Mouse (Mus musculus) embryonic fibroblast, embryonic 13.5 days (primary cell): Measurements from ENCODE around the gene Abcb4.

ENCODE experiments used
- CTCF ChIP-seq: IDR thresholded peaks from 2 replicates; pipeline ENCODE4 v1.5.1; 2011; ENCODE audit warnings: mild to moderate bottlenecking, control low read depth, low read length, moderate library complexity, borderline replicate concordance; ENCODE audit not compliant: insufficient read depth
- POLR2A ChIP-seq: IDR thresholded peaks from 2 replicates; pipeline ENCODE4 v1.6.1; 2011; ENCODE audit warnings: low read depth, mild to moderate bottlenecking, control low read depth, low read length, moderate library complexity

DNA sequence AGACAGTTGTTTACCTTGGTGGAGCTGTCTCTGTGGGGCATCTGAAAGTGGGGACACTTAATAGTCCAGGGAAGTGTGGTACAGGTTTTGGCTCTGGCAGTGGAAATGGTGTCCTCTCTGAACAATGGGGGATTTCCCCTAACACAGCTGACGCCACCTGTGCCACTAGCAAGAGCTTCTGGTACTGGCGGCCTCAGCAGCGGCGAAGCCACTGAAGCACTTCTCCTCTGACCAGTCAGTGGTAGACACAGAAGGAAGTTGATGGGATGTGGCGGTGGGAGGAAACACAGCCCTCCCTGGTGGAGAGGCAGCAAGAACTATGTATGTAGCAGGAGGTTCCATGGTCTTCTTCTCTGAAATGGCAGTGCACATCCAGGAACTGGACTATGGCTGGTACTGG, 71.0 kb downstream of the Abcb4 start:
- TF ChIP-seq POLR2A (no peak), CTCF (no peak)
